Mouse (Mus musculus) E14TG2a.4 (cell line): ENCODE data around the gene Ywhae.

ENCODE experiments used
- H3K27me3 ChIP-seq: 2 replicates; pipeline ENCODE4 v1.6.1; 2014; ENCODE audit warnings: low read length, control low read depth; ENCODE audit not compliant: insufficient read depth
- H3K36me3 ChIP-seq: 2 replicates; pipeline ENCODE4 v1.6.1; 2014; ENCODE audit warnings: low read length, control low read depth; ENCODE audit not compliant: insufficient read depth
- H3K4me1 ChIP-seq: replicated peaks from 2 replicates; pipeline ENCODE4 v1.6.1; 2014; ENCODE audit warnings: low read depth, low read length, control low read depth
- H3K4me3 ChIP-seq: replicated peaks from 2 replicates; pipeline ENCODE4 v1.5.1; 2014; ENCODE audit warnings: mild to moderate bottlenecking, low read length
- H3K9me3 ChIP-seq: 2 replicates; pipeline ENCODE4 v1.6.1; 2014; ENCODE audit warnings: low read length, control low read depth
- CTCF ChIP-seq: conservative IDR thresholded peaks from 2 replicates; pipeline ENCODE4 v1.5.1; 2014; ENCODE audit warnings: low read length
- NANOG ChIP-seq: IDR thresholded peaks from 2 replicates; pipeline ENCODE4 v1.6.1; 2014; ENCODE audit warnings: borderline replicate concordance, low read length, mixed read lengths
- POU5F1 ChIP-seq: IDR thresholded peaks from 2 replicates; pipeline ENCODE4 v1.6.1; 2014; ENCODE audit warnings: low read length, borderline replicate concordance

The Ywhae gene

DNA sequence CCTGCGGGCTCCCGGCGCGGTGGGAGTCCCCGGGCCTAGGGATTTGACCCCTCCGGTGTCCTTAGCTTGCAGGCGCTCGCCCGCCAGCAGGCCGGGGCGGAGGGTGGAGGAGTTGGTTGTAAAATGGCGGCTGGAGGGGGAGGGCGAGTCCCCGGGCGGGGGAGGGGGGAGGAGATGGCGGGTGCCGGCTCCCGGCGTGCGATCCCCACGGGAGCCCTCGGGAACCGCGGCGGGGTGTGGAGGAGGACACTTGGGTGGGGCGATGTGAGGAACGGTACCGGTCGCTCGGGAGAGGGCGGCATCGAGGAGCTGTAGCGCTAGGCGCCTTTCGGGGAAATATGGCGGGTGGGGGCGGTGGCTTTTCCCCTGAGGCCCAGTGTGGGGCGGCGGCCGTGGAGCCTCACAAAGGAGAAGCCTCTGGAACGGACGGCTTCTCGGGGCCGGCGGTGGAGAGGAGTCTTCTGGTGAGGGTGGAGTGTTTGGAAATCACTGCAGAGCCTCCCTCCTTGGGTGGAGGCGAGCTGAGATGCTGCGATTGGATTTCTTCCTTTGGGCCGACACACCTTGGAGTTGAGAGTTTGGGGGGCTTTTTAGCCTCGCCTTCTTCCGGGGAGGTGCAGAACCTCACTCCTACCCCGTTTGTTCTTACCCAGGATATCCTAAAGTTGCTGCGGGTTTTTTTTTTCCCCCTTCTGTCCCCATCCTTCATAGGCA lies 715 bp downstream of the Ywhae start:
- Histone ChIP-seq H3K27me3 (no peaks in the 10 kb centered on the region), H3K36me3 (peaks cover 40% of the 10 kb centered on the region)
- TF ChIP-seq NANOG (no peak), POU5F1 (no peak), CTCF (no peak)

DNA sequence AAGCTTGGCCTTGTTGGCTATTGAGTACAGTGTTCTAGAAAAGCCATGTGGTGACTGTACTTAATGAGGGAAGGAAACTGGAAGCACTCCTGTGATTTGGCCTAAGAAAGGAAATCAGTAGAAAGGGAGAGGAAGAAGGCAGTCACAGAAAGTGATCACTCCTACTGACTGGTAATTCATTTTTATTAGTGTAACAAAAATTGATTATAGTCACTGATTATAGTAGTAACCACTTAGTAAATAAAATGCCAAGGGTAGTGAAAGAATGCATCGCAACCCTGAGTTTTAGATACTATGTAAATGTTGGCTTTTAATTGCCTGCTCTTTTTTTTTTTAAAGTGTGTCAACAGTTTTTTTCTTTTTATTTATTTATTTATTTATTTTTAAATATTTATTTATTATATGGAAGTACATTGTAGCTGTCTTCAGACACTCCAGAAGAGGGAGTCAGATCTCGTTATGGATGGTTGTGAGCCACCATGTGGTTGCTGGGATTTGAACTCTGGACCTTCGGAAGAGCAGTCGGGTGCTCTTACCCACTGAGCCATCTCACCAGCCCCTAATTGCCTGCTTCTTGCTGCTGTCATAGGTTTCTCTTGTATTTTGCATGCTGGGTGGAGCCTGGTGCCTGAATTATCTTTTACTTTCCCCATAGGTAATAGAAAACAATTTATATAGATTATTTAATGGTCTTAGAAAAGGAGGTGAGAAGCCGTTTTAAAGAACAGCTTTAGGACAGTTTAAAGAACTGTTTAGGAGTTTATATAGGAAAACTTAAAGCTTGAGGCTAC lies 3.0 kb downstream of the Ywhae start:
- no peaks in the 10 kb centered on the region for H3K27me3 ChIP-seq
- H3K4me3 ChIP-seq = peak overlapping the region; percentile 93
- H3K36me3 ChIP-seq = peaks cover 61% of the 10 kb centered on the region
- no peaks in the 10 kb centered on the region for H3K9me3 ChIP-seq
- TF ChIP-seq POU5F1 (no peak), CTCF (no peak), NANOG (no peak)
- peaks cover 77% of the 10 kb centered on the region for H3K4me1 ChIP-seq

More for the DNA sequence above, 715 bp downstream of the Ywhae start:
- Histone ChIP-seq H3K4me3 (peak overlapping the region; percentile 93), H3K9me3 (no peaks in the 10 kb centered on the region), H3K4me1 (peaks cover 62% of the 10 kb centered on the region)

DNA sequence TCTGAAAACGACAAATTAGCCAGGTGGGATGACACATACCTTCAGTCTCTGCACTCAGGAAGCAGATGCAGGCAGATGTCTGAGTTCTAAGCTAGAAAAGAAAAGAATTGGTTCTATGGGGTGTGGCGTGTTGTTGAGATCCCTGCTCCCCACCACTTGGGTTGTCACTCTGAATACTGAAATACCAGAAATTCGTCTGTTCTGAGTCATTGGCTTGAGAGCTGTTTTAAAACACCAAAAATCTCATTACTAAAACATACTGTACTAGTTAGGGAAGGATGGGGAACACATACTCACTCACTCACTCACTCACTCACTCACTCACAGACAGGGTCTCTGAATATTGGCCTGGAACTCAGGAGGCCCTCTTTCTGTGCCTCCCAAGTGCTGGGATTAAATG lies 4.3 kb downstream of the Ywhae start:
- H3K4me1 ChIP-seq = peaks cover 80% of the 10 kb centered on the region
- H3K27me3 ChIP-seq = no peaks in the 10 kb centered on the region
- peak overlapping the region; percentile 52 for H3K4me3 ChIP-seq
- peaks cover 74% of the 10 kb centered on the region for H3K36me3 ChIP-seq
- no peaks in the 10 kb centered on the region for H3K9me3 ChIP-seq
- no peak for TF ChIP-seq NANOG
- no peak for TF ChIP-seq CTCF
- no peak for TF ChIP-seq POU5F1

DNA sequence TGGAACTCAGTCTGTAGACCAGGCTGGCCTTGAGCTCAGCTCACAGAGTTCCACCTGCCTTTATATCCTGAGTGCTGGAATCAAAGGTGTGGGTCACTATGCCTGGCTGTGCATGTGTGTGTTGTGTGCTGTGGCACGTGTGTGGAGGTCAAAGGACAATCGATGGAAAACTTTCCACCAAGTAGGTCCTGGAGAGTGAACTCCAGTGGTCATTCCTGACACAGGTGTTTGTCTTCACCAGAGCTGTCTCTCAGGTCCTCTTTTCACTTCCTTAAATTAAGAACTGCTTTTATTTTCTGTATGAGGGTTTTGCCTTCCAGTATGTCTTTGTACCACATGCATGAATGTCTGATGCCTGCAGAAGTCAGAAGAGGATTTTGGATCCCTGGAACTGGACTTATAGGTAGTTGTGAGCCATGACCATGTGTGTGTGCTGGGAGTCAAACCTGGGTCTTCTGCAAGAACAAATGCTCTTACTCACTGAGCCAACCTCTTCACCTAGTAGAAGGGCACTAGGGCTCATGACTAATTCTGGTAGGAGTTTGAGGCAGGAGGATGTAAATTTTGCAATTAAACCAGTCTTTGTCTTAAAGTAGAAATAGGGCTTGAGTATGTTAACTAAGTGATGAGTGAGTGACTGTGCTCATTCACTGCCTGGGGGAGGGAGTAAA lies 5.3 kb downstream of the Ywhae start:
- TF ChIP-seq POU5F1 (no peak), CTCF (no peak), NANOG (no peak)
- Histone ChIP-seq H3K9me3 (no peaks in the 10 kb centered on the region), H3K4me1 (peaks cover 84% of the 10 kb centered on the region), H3K4me3 (peak overlapping the region; percentile 52), H3K36me3 (peaks cover 83% of the 10 kb centered on the region), H3K27me3 (no peaks in the 10 kb centered on the region)

DNA sequence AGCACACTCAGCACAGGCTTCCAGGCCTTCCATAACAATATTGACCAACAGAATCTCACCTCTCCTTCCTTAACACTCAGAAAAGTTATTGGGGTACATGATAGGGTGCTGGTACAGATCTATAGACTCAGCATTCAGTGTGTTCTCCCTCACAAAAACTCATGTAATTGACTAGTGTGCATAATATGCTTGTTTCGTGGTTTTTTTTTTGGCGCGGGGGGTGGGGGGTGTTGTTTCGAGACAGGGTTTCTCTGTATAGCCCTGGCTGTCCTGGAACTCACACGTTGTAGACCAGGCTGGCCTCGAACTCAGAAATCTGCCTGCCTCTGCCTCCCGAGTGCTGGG lies 5.8 kb downstream of the Ywhae start:
- Histone ChIP-seq H3K4me3 (peak overlapping the region; percentile 52), H3K27me3 (no peaks in the 10 kb centered on the region), H3K4me1 (peaks cover 89% of the 10 kb centered on the region), H3K36me3 (peaks cover 87% of the 10 kb centered on the region), H3K9me3 (no peaks in the 10 kb centered on the region)
- TF ChIP-seq POU5F1 (no peak), CTCF (no peak), NANOG (no peak)

DNA sequence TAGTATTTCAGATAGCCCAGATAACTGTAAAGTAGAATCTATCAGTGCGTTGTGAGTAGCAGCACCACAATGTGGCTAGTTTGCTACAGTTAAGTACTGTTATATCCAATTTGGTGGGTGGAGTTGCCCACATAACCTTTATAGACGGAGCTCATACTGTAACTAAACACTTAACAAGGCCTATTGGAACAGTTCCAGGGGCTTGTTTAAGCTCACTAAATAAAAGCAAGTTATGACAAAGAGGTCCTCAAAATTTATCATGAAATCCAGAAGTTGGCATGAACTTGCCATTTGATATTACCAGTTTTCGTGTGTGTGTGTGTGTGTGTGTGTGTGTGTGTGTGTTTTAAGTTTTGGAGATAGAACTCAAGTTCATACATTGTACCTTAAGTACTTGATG lies 7.5 kb downstream of the Ywhae start:
- TF ChIP-seq POU5F1 (no peak), CTCF (no peak), NANOG (no peak)

DNA sequence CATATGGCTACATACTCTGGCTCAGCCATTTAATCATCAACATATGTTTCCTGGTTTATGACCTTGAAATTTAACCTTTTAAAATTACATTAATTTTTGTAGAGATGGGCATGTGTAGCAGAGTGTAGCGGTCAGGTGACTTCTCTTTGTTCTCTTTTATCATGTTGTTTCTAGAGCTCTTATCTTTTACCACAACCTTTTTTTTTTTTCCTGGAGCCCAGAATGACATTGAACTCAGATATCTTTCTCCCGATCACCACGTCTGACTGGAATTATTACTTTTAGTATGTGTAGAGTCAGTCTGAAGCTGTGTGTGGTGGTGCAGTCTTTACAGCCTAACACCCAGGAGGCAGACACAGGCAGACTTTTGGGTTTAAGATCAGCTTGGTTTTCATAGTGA lies 8.9 kb downstream of the Ywhae start:
- no peaks in the 10 kb centered on the region for H3K9me3 ChIP-seq
- no peak for TF ChIP-seq NANOG
- TF ChIP-seq CTCF = no peak
- TF ChIP-seq POU5F1 = no peak
- H3K27me3 ChIP-seq = no peaks in the 10 kb centered on the region
- H3K4me1 ChIP-seq = peaks cover 95% of the 10 kb centered on the region
- H3K36me3 ChIP-seq = peaks cover 86% of the 10 kb centered on the region
- no peak overlapping the region for H3K4me3 ChIP-seq

More for the DNA sequence above, 7.5 kb downstream of the Ywhae start:
- Histone ChIP-seq H3K9me3 (no peaks in the 10 kb centered on the region), H3K27me3 (no peaks in the 10 kb centered on the region), H3K4me1 (peaks cover 96% of the 10 kb centered on the region), H3K36me3 (peaks cover 87% of the 10 kb centered on the region), H3K4me3 (no peak overlapping the region)

DNA sequence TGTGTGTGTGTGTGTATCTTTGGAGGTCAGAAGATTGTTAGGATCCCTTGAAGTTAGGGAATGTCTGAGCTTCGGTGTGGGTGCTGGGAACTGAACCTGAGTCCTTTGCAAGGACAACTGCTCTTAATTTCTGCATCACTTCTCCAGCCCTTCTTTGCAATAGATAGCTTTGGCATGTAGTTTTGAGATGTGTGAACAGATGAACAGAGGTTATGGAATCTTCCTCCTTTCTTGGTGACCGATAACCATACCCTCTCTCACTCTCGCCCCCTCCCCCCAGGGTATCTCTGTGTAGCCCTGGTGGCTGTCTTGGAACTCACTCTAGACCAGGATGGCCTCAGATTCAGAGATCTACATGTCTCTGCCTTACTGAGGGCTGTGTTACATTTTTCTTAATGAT lies 12.1 kb downstream of the Ywhae start:
- H3K4me3 ChIP-seq = 0 out of 2 replicates have a peak overlapping the region, but pooled peaks have one; percentile 11
- TF ChIP-seq CTCF (no peak), POU5F1 (no peak), NANOG (no peak)

More for the DNA sequence above, 12.1 kb downstream of the Ywhae start:
- Histone ChIP-seq H3K4me1 (peaks cover 94% of the 10 kb centered on the region), H3K27me3 (no peaks in the 10 kb centered on the region), H3K36me3 (peaks cover 83% of the 10 kb centered on the region), H3K9me3 (no peaks in the 10 kb centered on the region)
